Mouse (Mus musculus) limb, embryonic 15.5 days (tissue): ENCODE results near the gene Cda. TPM values are rescaled to one million over a fixed set of nuclear protein-coding genes. Genes with fewer than 3 reads are reported as not detected.

Source experiments
- ATAC-seq: fragments of 200-750 bp; cut with Nextera tagmentation; 2 replicates; pipeline ENCODE4 v1.8.0; 2017; ENCODE audit warnings: low read depth, moderate TSS enrichment; ENCODE audit not compliant: insufficient number of reproducible peaks, low FRiP score, low TSS enrichment
- H3K27ac ChIP-seq: fragments of 300-500 bp; sonication (generic); 2 replicates; pipeline ENCODE4 v1.5.1; 2015; ENCODE audit warnings: moderate library complexity, mild to moderate bottlenecking, inconsistent platforms
- H3K27me3 ChIP-seq: fragments of 300-500 bp; sonication (generic); 2 replicates; pipeline ENCODE4 v1.6.1; 2015; ENCODE audit warnings: inconsistent platforms
- H3K36me3 ChIP-seq: fragments of 300-500 bp; sonication (generic); 2 replicates; pipeline ENCODE4 v1.6.1; 2015; ENCODE audit warnings: inconsistent platforms
- H3K4me1 ChIP-seq: fragments of 300-500 bp; sonication (generic); 2 replicates; pipeline ENCODE4 v1.6.1; 2015; ENCODE audit warnings: inconsistent platforms
- H3K4me2 ChIP-seq: fragments of 300-500 bp; sonication (generic); 2 replicates; pipeline ENCODE4 v1.6.1; 2015; ENCODE audit warnings: mild to moderate bottlenecking, inconsistent platforms
- H3K4me3 ChIP-seq: fragments of 300-500 bp; sonication (generic); 2 replicates; pipeline ENCODE4 v1.5.1; 2015; ENCODE audit warnings: mild to moderate bottlenecking, inconsistent platforms
- H3K9ac ChIP-seq: fragments of 300-500 bp; sonication (generic); 2 replicates; pipeline ENCODE4 v1.6.1; 2015; ENCODE audit warnings: inconsistent platforms
- H3K9me3 ChIP-seq: fragments of 300-500 bp; sonication (generic); 2 replicates; pipeline ENCODE4 v1.6.1; 2016; ENCODE audit warnings: inconsistent platforms
- WGBS: fragments of 180-500 bp; shearing (Covaris S2); methylation state at CpG from one replicate; pipeline ENCODE4 v1.1.7; 2015; 5-methylcytosine and 5-hydroxymethylcytosine counted together
- microRNA-seq: library from miRNA; unstranded; fragments of <30 nt; microRNA quantifications from one replicate; pipeline ENCODE4, GENCODE M21; 2016
- polyA plus RNA-seq: library from polyadenylated mRNA; unstranded; fragments of >200 nt; fragmentation: Nextera tagmentation; extraction: Ambion mirVana; gene quantifications from 2 replicates; pipeline ENCODE4 v1.2.1, GENCODE M21; 2015

Gene Cda
- polyA plus RNA-seq, 1 experiment from 2014 or later = 7.0 TPM

- no peak overlapping the region for H3K27ac ChIP-seq
- H3K4me1 ChIP-seq = no peaks in the 10 kb centered on the region
- ATAC-seq = no peak
- no peak overlapping the region for H3K9ac ChIP-seq
- no peak overlapping the region for H3K4me3 ChIP-seq
- no peaks in the 10 kb centered on the region; the same call in 1 of the 2 replicates for H3K27me3 ChIP-seq
- no peak overlapping the region for H3K4me2 ChIP-seq
- no peaks in the 10 kb centered on the region for H3K9me3 ChIP-seq
- no peaks in the 10 kb centered on the region for H3K36me3 ChIP-seq
- WGBS = 78% methylated on average over 8 of the region's 14 CpGs
Measured at GRCm38 (mm10) chr4:138293949-138294550, 73.7 kb downstream of the Cda start.

GRCm38 (mm10) chr4:138293261-138293948 lies 74.4 kb downstream of the Cda start:
- WGBS = 75% methylated on average over 18 of the region's 18 CpGs
- Histone ChIP-seq H3K9ac (no peak overlapping the region), H3K9me3 (no peaks in the 10 kb centered on the region), H3K27me3 (no peaks in the 10 kb centered on the region; the same call in 1 of the 2 replicates), H3K36me3 (no peaks in the 10 kb centered on the region), H3K27ac (no peak overlapping the region), H3K4me3 (no peak overlapping the region), H3K4me2 (no peak overlapping the region), H3K4me1 (no peaks in the 10 kb centered on the region)
- ATAC-seq = no peak

- H3K4me2 ChIP-seq = no peak overlapping the region
- H3K4me3 ChIP-seq = no peak overlapping the region
- no peaks in the 10 kb centered on the region; the same call in 1 of the 2 replicates for H3K27me3 ChIP-seq
- no peak overlapping the region for H3K27ac ChIP-seq
- H3K4me1 ChIP-seq = no peaks in the 10 kb centered on the region
- H3K36me3 ChIP-seq = no peaks in the 10 kb centered on the region
- no peaks in the 10 kb centered on the region for H3K9me3 ChIP-seq
- ATAC-seq = no peak
- H3K9ac ChIP-seq = no peak overlapping the region
- 83% methylated on average over 13 of the region's 13 CpGs for WGBS
Measured at GRCm38 (mm10) chr4:138292028-138292427, 75.8 kb downstream of the Cda start.

- ATAC-seq = no peak
- H3K27ac ChIP-seq = no peak overlapping the region
- H3K4me2 ChIP-seq = no peak overlapping the region
- WGBS = 88% methylated on average over 7 of the region's 7 CpGs
- no peak overlapping the region for H3K9ac ChIP-seq
- no peaks in the 10 kb centered on the region for H3K9me3 ChIP-seq
- no peaks in the 10 kb centered on the region; the same call in 1 of the 2 replicates for H3K27me3 ChIP-seq
- H3K36me3 ChIP-seq = no peaks in the 10 kb centered on the region
- H3K4me1 ChIP-seq = no peaks in the 10 kb centered on the region
- no peak overlapping the region for H3K4me3 ChIP-seq
Measured at GRCm38 (mm10) chr4:138288691-138289090, 79.1 kb downstream of the Cda start.

Small RNA genes within 50 kb of the gene (microRNA-seq; reads per million reads assigned to microRNA genes)
- gene Gm27646 (not detected), gene Mir7019 (0.82 reads per million)

Other genes with a start within 250 kb of the Cda start
- gene Hp1bp3, start 151.7 kb downstream of the Cda start, polyA plus RNA-seq = 155 and 164 TPM in 2 replicates
- 0.27 and 0.40 TPM in 2 replicates for gene Sh2d5, start 117.6 kb downstream of the Cda start, polyA plus RNA-seq
- gene Kif17, start 117.6 kb downstream of the Cda start, polyA plus RNA-seq = 1.4 and 1.9 TPM in 2 replicates
- 395 and 402 TPM in 2 replicates for gene Ddost, start 63.3 kb downstream of the Cda start, polyA plus RNA-seq
- 50.7 and 54.0 TPM in 2 replicates for gene Pink1, start 41.7 kb downstream of the Cda start, polyA plus RNA-seq
- gene Fam43b, start 28.5 kb upstream of the Cda start, polyA plus RNA-seq = 0.09 and 0.12 TPM in 2 replicates
- gene Mul1, start 66.7 kb upstream of the Cda start, polyA plus RNA-seq = 16.8 and 17.7 TPM in 2 replicates
- 1.7 and 2.2 TPM in 2 replicates for gene Camk2n1, start 86.3 kb upstream of the Cda start, polyA plus RNA-seq